Comparison of ENCODE assay signal across 9 mouse cellular contexts in the genomic region with DNA sequence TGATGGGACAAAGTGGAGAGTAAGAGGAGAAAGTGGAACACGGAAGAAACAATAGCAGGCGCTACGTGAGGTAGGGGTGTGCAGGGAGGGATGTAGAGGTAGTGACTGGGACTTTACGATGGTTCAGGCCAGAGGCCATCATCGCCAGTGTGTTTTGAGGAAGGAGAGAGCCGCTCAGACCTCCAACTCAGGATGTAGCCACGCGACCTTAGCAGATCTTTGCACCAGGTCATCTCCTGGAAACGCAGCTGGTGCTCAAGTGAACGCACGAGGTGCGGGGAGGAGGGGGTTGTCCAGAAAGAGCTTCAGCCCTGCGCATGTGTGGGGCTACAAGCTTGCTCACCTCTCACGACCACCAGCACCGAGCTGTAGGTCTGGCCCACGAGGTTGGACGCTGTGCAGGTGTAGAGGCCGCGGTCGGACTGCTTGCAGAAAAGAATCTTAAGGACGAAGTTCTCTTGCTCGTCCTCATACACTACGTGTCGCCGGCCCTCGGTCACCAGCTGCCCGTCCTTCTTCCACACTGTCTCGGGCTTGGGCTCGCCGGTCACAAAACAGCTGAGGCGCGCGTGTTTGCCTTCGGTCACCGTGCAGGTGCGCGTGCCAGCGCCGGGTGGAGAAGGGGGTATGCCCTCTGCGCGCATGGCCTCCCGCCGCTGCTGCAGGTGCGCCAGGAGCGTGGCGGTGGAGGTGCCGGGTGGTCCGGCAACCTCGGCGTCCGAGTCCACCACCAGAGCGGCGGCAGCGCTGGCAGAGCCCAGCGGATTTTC. TPM values are rescaled to one million over a fixed set of nuclear protein-coding genes. Genes with fewer than 3 reads are reported as not detected.
A peak's percentile ranks its signal among the peaks of the same experiment; 100 is the strongest.
DNase-seq lines count a peak whose midpoint lies in the region; ATAC-seq lines count a peak whose summit lies in the region.
"Had no signal": no experiment of that assay in that cellular context is flagged by ENCODE, and none has a peak within 500 bp of the region (broad histone marks: within the 10 kb centered on the region; RNA-seq: fewer than 3 reads in every experiment).

No protein-coding gene starts in this region.

- H3K4me2 ChIP-seq in embryonic facial prominence, embryonic 15.5 days (replicated peaks), result peak overlapping the region; percentile 34
- peak overlapping the region; percentile 40 for H3K4me2 ChIP-seq in intestine, embryonic 14.5 days (ENCODE audit: low read length)
- H3K4me2 ChIP-seq in neural tube, embryonic 13.5 days, result peak overlapping the region; percentile 48

- peak; percentile 18 to 37 for DNase-seq in kidney, postnatal 4 days
- no peak for DNase-seq in kidney, adult 18-20 months
- peak; percentile 59 for DNase-seq in intestine, embryonic 14.5 days (ENCODE audit: low spot score)
- DNase-seq in ovary, adult 18-20 months (ENCODE audit: low spot score), result no peak
- no peak for DNase-seq in cerebellum, postnatal 4 days (ENCODE audit: low spot score in 2 of 2)
- no peak for DNase-seq in cerebellum, adult 11 months
- DNase-seq: cerebellum, postnatal 36 days had no signal

- H3K4me1 ChIP-seq in embryonic facial prominence, embryonic 15.5 days, result peaks cover 15% of the 10 kb centered on the region
- H3K4me1 ChIP-seq in intestine, embryonic 14.5 days (replicated peaks; ENCODE audit: control insufficient read depth, insufficient read depth, low read length), result no peaks in the 10 kb centered on the region; the same call in 1 of the 2 replicates
- H3K4me1 ChIP-seq in neural tube, embryonic 13.5 days (replicated peaks), result peaks cover 19% of the 10 kb centered on the region; the same call in 1 of the 2 replicates

- H3K9me3 ChIP-seq in embryonic facial prominence, embryonic 15.5 days (replicated peaks), result no peaks in the 10 kb centered on the region
- no peaks in the 10 kb centered on the region for H3K9me3 ChIP-seq in intestine, embryonic 14.5 days (ENCODE audit: control insufficient read depth, low read length)
- no peaks in the 10 kb centered on the region for H3K9me3 ChIP-seq in neural tube, embryonic 13.5 days

- WGBS in embryonic facial prominence, embryonic 15.5 days, result 5% methylated on average over 55 of the region's 55 CpGs
- WGBS in intestine, embryonic 14.5 days, result 7% methylated on average over 55 of the region's 55 CpGs
- WGBS in neural tube, embryonic 13.5 days, result 9% methylated on average over 55 of the region's 55 CpGs

- H3K27me3 ChIP-seq in embryonic facial prominence, embryonic 15.5 days, result peaks cover 72% of the 10 kb centered on the region
- H3K27me3 ChIP-seq in intestine, embryonic 14.5 days (replicated peaks; ENCODE audit: control insufficient read depth, insufficient read depth, low read length), result peaks cover 57% of the 10 kb centered on the region
- H3K27me3 ChIP-seq in neural tube, embryonic 13.5 days, result peaks cover 72% of the 10 kb centered on the region

- no peaks in the 10 kb centered on the region for H3K36me3 ChIP-seq in embryonic facial prominence, embryonic 15.5 days
- no peaks in the 10 kb centered on the region for H3K36me3 ChIP-seq in intestine, embryonic 14.5 days (ENCODE audit: control insufficient read depth, insufficient read depth, low read length)
- no peaks in the 10 kb centered on the region for H3K36me3 ChIP-seq in neural tube, embryonic 13.5 days

- H3K9ac ChIP-seq in embryonic facial prominence, embryonic 15.5 days, result no peak overlapping the region
- H3K9ac ChIP-seq in intestine, embryonic 14.5 days (ENCODE audit: low read length), result no peak overlapping the region
- no peak overlapping the region for H3K9ac ChIP-seq in neural tube, embryonic 13.5 days

- H3K27ac ChIP-seq in embryonic facial prominence, embryonic 15.5 days (replicated peaks), result no peak overlapping the region
- no peak overlapping the region for H3K27ac ChIP-seq in intestine, embryonic 14.5 days (ENCODE audit: low read depth)
- H3K27ac ChIP-seq in neural tube, embryonic 13.5 days (replicated peaks), result no peak overlapping the region

- ATAC-seq in embryonic facial prominence, embryonic 15.5 days (ENCODE audit: insufficient number of reproducible peaks, low FRiP score, low TSS enrichment, low read depth), result no peak
- ATAC-seq in intestine, embryonic 14.5 days (replicated peaks; ENCODE audit: low FRiP score, low TSS enrichment, low read depth), result no peak
- ATAC-seq in neural tube, embryonic 13.5 days (ENCODE audit: low read depth), result no peak

- peak overlapping the region; percentile 16 for H3K4me3 ChIP-seq in embryonic facial prominence, embryonic 15.5 days (replicated peaks)
- H3K4me3 ChIP-seq in intestine, embryonic 14.5 days (ENCODE audit: low read depth, low read length), result peak overlapping the region; percentile 17; the same call in 1 of the 2 replicates
- H3K4me3 ChIP-seq in neural tube, embryonic 13.5 days, result peak overlapping the region; percentile 32

RNA-seq across cellular contexts. Expression of gene Obscn, which starts 1.0 kb away (rescaled TPM):
- polyA plus RNA-seq in embryonic facial prominence, embryonic 15.5 days (2015; fragmentation: Nextera tagmentation; extraction: Ambion mirVana), result 2.4 and 3.5 TPM in 2 replicates
- 2.0 and 2.2 TPM in 2 replicates for polyA plus RNA-seq in intestine, embryonic 14.5 days (2014; fragmentation: Nextera tagmentation; extraction: Ambion mirVana)
- 0.27 and 0.55 TPM in 2 replicates for polyA plus RNA-seq in neural tube, embryonic 13.5 days (2015; fragmentation: Nextera tagmentation; extraction: Ambion mirVana)

RNA-seq across cellular contexts. Expression of gene Iba57, which starts 28.3 kb away (rescaled TPM):
- polyA plus RNA-seq in embryonic facial prominence, embryonic 15.5 days (2015; fragmentation: Nextera tagmentation; extraction: Ambion mirVana), result 5.4 and 6.5 TPM in 2 replicates
- 2.4 and 3.1 TPM in 2 replicates for polyA plus RNA-seq in intestine, embryonic 14.5 days (2014; fragmentation: Nextera tagmentation; extraction: Ambion mirVana)
- 6.0 and 6.3 TPM in 2 replicates for polyA plus RNA-seq in neural tube, embryonic 13.5 days (2015; fragmentation: Nextera tagmentation; extraction: Ambion mirVana)

RNA-seq across cellular contexts. Expression of gene Gjc2, which starts 47.8 kb away (rescaled TPM):
- 0.52 and 0.74 TPM in 2 replicates for polyA plus RNA-seq in embryonic facial prominence, embryonic 15.5 days (2015; fragmentation: Nextera tagmentation; extraction: Ambion mirVana)
- 0.42 and 0.55 TPM in 2 replicates for polyA plus RNA-seq in intestine, embryonic 14.5 days (2014; fragmentation: Nextera tagmentation; extraction: Ambion mirVana)
- polyA plus RNA-seq in neural tube, embryonic 13.5 days (2015; fragmentation: Nextera tagmentation; extraction: Ambion mirVana), result 0.17 TPM in 1 of 2 replicates, not detected in the other

RNA-seq across cellular contexts. Expression of gene Guk1, which starts 56.8 kb away (rescaled TPM):
- 111 and 113 TPM in 2 replicates for polyA plus RNA-seq in embryonic facial prominence, embryonic 15.5 days (2015; fragmentation: Nextera tagmentation; extraction: Ambion mirVana)
- polyA plus RNA-seq in intestine, embryonic 14.5 days (2014; fragmentation: Nextera tagmentation; extraction: Ambion mirVana), result 142 and 143 TPM in 2 replicates
- polyA plus RNA-seq in neural tube, embryonic 13.5 days (2015; fragmentation: Nextera tagmentation; extraction: Ambion mirVana), result 179 and 191 TPM in 2 replicates

Comparison
In these comparisons a context has a peak if more than half of its experiments do, and no peak if none do; other contexts are left out.
1. DNase-seq: peak in kidney, postnatal 4 days (2 of 2) and intestine, embryonic 14.5 days (single experiment); none in kidney, adult 18-20 months (single experiment), ovary, adult 18-20 months (single experiment), cerebellum, postnatal 4 days (0 of 2) and cerebellum, adult 11 months (single experiment).
2. Peak in every context shown above with its lines, with median percentiles within 50 percentile points of each other: H3K4me2 ChIP-seq and H3K4me3 ChIP-seq.